Mouse (Mus musculus): ENCODE data around the gene Ctnna3. TPM values are rescaled to one million over a fixed set of nuclear protein-coding genes. Genes with fewer than 3 reads are reported as not detected.

The Ctnna3 gene
- polyA plus RNA-seq, 1 experiment from 2014 or later, result not detected

DNA sequence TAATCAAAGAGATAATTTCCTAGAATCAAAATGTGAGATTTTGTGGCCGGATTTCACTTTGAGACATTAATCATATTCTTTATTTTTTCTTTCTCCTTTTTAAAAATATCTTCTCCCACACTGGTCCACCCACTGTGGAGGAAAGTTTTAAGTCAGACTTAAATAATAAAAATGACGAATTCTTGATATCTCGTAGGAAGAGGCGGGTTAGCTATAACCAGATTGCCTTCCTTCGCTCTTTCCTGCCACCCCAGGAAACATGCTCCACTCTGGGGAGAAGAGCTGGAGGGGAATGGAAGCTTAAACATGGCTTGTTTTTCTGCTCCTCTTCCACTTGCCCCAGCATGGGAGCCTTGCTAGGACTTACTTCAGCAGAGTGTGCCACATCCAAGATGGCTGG is 169.5 kb downstream of the Ctnna3 start:
- H3K4me3 ChIP-seq (ENCODE audit: low read depth, low read length), result no peak overlapping the region
- no peak overlapping the region for H3K9ac ChIP-seq (ENCODE audit: low read length)
- no peak for DNase-seq (ENCODE audit: low spot score)
- H3K36me3 ChIP-seq (ENCODE audit: control insufficient read depth, insufficient read depth, low read length), result no peaks in the 10 kb centered on the region
- ATAC-seq (replicated peaks; ENCODE audit: low FRiP score), result no peak
- no peaks in the 10 kb centered on the region for H3K4me1 ChIP-seq (replicated peaks; ENCODE audit: control insufficient read depth, insufficient read depth, low read length)
- H3K9me3 ChIP-seq (ENCODE audit: control insufficient read depth, low read length), result no peaks in the 10 kb centered on the region; the same call in 1 of the 2 replicates
- H3K27ac ChIP-seq (ENCODE audit: low read depth, low read length), result no peak overlapping the region
- no peaks in the 10 kb centered on the region for H3K27me3 ChIP-seq (ENCODE audit: control insufficient read depth, insufficient read depth, low read length)
- no peak overlapping the region for H3K4me2 ChIP-seq (ENCODE audit: low read depth, low read length, severe bottlenecking)
- WGBS, result 92% methylated on average over 5 of the region's 5 CpGs

- WGBS, result 83% methylated on average over 2 of the region's 2 CpGs
- no peaks in the 10 kb centered on the region for H3K4me1 ChIP-seq (replicated peaks; ENCODE audit: control insufficient read depth, insufficient read depth, low read length)
These were observed 171.3 kb downstream of the Ctnna3 start for GRCm38 (mm10) chr10:63601206-63601605.

DNA sequence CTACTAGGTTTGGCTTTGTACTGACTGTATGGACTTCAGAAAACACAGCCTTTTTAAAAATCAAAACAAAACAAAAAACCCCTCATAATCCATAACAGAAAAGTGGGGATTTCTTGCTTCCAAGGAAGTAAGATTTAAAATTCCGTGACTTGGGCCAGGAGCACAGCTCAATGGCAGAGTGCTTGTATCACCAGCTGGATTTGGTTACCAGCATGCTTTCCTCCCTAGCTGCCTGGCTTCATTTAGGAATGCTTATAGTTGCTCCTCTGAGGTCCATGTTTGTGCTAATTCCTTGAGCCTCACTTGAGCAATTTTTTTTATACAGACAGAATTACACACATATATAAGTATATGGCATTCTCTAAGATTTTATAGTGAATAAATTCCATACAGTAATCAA is 198.6 kb downstream of the Ctnna3 start:
- Histone ChIP-seq H3K4me2 (ENCODE audit: low read depth, low read length, severe bottlenecking) (no peak overlapping the region), H3K27ac (ENCODE audit: low read depth, low read length) (no peak overlapping the region), H3K9ac (ENCODE audit: low read length) (no peak overlapping the region), H3K36me3 (ENCODE audit: control insufficient read depth, insufficient read depth, low read length) (no peaks in the 10 kb centered on the region), H3K27me3 (ENCODE audit: control insufficient read depth, insufficient read depth, low read length) (no peaks in the 10 kb centered on the region), H3K9me3 (ENCODE audit: control insufficient read depth, low read length) (no peaks in the 10 kb centered on the region), H3K4me3 (ENCODE audit: low read depth, low read length) (no peak overlapping the region), H3K4me1 (replicated peaks; ENCODE audit: control insufficient read depth, insufficient read depth, low read length) (no peaks in the 10 kb centered on the region)
- no peak for DNase-seq (ENCODE audit: low spot score)
- no peak for ATAC-seq (replicated peaks; ENCODE audit: low FRiP score)
- WGBS, result 66% methylated on average over 1 of the region's 1 CpGs

More at GRCm38 (mm10) chr10:63601206-63601605, 171.3 kb downstream of the Ctnna3 start:
- Histone ChIP-seq H3K9ac (ENCODE audit: low read length) (no peak overlapping the region), H3K36me3 (ENCODE audit: control insufficient read depth, insufficient read depth, low read length) (no peaks in the 10 kb centered on the region), H3K4me3 (ENCODE audit: low read depth, low read length) (no peak overlapping the region), H3K27ac (ENCODE audit: low read depth, low read length) (no peak overlapping the region), H3K27me3 (ENCODE audit: control insufficient read depth, insufficient read depth, low read length) (no peaks in the 10 kb centered on the region), H3K4me2 (ENCODE audit: low read depth, low read length, severe bottlenecking) (no peak overlapping the region), H3K9me3 (ENCODE audit: control insufficient read depth, low read length) (no peaks in the 10 kb centered on the region; the same call in 1 of the 2 replicates)
- DNase-seq (ENCODE audit: low spot score) (no peak), ATAC-seq (replicated peaks; ENCODE audit: low FRiP score) (no peak)

GRCm38 (mm10) chr10:63633915-63634314 is 204.0 kb downstream of the Ctnna3 start:
- Histone ChIP-seq H3K9me3 (ENCODE audit: control insufficient read depth, low read length) (no peaks in the 10 kb centered on the region), H3K4me1 (replicated peaks; ENCODE audit: control insufficient read depth, insufficient read depth, low read length) (no peaks in the 10 kb centered on the region), H3K27me3 (ENCODE audit: control insufficient read depth, insufficient read depth, low read length) (no peaks in the 10 kb centered on the region), H3K36me3 (ENCODE audit: control insufficient read depth, insufficient read depth, low read length) (no peaks in the 10 kb centered on the region), H3K4me3 (ENCODE audit: low read depth, low read length) (no peak overlapping the region), H3K9ac (ENCODE audit: low read length) (no peak overlapping the region), H3K4me2 (ENCODE audit: low read depth, low read length, severe bottlenecking) (no peak overlapping the region), H3K27ac (ENCODE audit: low read depth, low read length) (no peak overlapping the region)
- WGBS, result 90% methylated on average over 1 of the region's 1 CpGs
- ATAC-seq (replicated peaks; ENCODE audit: low FRiP score) (no peak), DNase-seq (ENCODE audit: low spot score) (no peak)

- WGBS, result 91% methylated on average over 5 of the region's 5 CpGs
- no peak for ATAC-seq (replicated peaks; ENCODE audit: low FRiP score)
- H3K9me3 ChIP-seq (ENCODE audit: control insufficient read depth, low read length), result no peaks in the 10 kb centered on the region
- no peak overlapping the region for H3K27ac ChIP-seq (ENCODE audit: low read depth, low read length)
- H3K4me3 ChIP-seq (ENCODE audit: low read depth, low read length), result no peak overlapping the region
- H3K36me3 ChIP-seq (ENCODE audit: control insufficient read depth, insufficient read depth, low read length), result no peaks in the 10 kb centered on the region
- H3K4me1 ChIP-seq (replicated peaks; ENCODE audit: control insufficient read depth, insufficient read depth, low read length), result no peaks in the 10 kb centered on the region
- no peak for DNase-seq (ENCODE audit: low spot score)
- no peak overlapping the region for H3K9ac ChIP-seq (ENCODE audit: low read length)
- H3K4me2 ChIP-seq (ENCODE audit: low read depth, low read length, severe bottlenecking), result no peak overlapping the region
- no peaks in the 10 kb centered on the region for H3K27me3 ChIP-seq (ENCODE audit: control insufficient read depth, insufficient read depth, low read length)
These were observed 208.1 kb downstream of the Ctnna3 start for GRCm38 (mm10) chr10:63637987-63638386.

GRCm38 (mm10) chr10:63647300-63647699 is 217.4 kb downstream of the Ctnna3 start:
- no peak for DNase-seq (ENCODE audit: low spot score)
- Histone ChIP-seq H3K4me2 (ENCODE audit: low read depth, low read length, severe bottlenecking) (no peak overlapping the region), H3K9ac (ENCODE audit: low read length) (no peak overlapping the region), H3K4me3 (ENCODE audit: low read depth, low read length) (no peak overlapping the region), H3K36me3 (ENCODE audit: control insufficient read depth, insufficient read depth, low read length) (no peaks in the 10 kb centered on the region), H3K27ac (ENCODE audit: low read depth, low read length) (no peak overlapping the region), H3K27me3 (ENCODE audit: control insufficient read depth, insufficient read depth, low read length) (no peaks in the 10 kb centered on the region), H3K9me3 (ENCODE audit: control insufficient read depth, low read length) (no peaks in the 10 kb centered on the region), H3K4me1 (replicated peaks; ENCODE audit: control insufficient read depth, insufficient read depth, low read length) (no peaks in the 10 kb centered on the region)
- no peak for ATAC-seq (replicated peaks; ENCODE audit: low FRiP score)
- WGBS, result 25% methylated on average over 3 of the region's 3 CpGs

DNA sequence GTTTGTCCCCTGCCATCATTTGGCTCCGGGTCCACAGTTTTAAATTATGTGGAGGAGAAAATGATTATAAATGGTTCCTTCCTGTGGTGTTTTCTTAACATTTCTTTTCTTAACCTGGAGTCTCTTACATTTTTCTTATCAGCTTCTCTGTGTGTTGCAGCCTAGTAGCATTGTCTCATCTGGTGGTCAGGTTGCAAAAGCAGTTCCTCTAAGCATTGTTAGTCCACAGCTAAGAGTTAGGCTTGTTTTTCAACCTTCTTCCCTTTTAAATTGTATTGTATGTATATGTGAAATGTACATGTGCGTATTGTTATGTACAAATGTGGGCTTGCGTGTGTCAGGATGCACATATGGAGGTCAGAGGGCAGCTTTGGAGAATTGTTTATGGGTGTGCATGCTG is 220.4 kb downstream of the Ctnna3 start:
- Histone ChIP-seq H3K9me3 (ENCODE audit: control insufficient read depth, low read length) (no peaks in the 10 kb centered on the region), H3K27me3 (ENCODE audit: control insufficient read depth, insufficient read depth, low read length) (no peaks in the 10 kb centered on the region), H3K9ac (ENCODE audit: low read length) (no peak overlapping the region), H3K36me3 (ENCODE audit: control insufficient read depth, insufficient read depth, low read length) (no peaks in the 10 kb centered on the region), H3K27ac (ENCODE audit: low read depth, low read length) (no peak overlapping the region), H3K4me2 (ENCODE audit: low read depth, low read length, severe bottlenecking) (no peak overlapping the region), H3K4me3 (ENCODE audit: low read depth, low read length) (no peak overlapping the region), H3K4me1 (replicated peaks; ENCODE audit: control insufficient read depth, insufficient read depth, low read length) (no peaks in the 10 kb centered on the region)
- DNase-seq (ENCODE audit: low spot score) (no peak), ATAC-seq (replicated peaks; ENCODE audit: low FRiP score) (no peak)
- WGBS, result 83% methylated on average over 3 of the region's 3 CpGs

DNA sequence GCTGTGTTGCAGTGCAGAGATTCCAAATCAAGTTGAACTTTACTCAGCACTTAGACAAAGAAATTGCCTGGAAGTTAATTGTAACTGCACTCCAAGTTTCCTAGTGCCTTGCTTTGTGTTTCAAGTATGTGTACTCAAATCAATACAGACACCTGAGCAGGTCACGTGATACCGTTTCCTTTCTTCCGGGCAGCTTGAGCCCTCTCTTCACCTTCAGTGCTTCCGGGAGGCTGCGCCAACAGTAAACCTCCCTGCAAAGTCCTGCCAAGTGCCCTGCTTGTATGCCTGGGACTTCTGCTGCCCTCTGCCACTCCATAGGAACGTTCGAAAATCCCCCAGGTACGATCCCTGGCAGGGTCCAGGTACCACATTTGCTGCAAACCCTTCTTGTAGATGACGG is 223.0 kb downstream of the Ctnna3 start:
- DNase-seq (ENCODE audit: low spot score) (no peak), ATAC-seq (replicated peaks; ENCODE audit: low FRiP score) (no peak)
- no peaks in the 10 kb centered on the region for H3K36me3 ChIP-seq (ENCODE audit: control insufficient read depth, insufficient read depth, low read length)
- H3K4me1 ChIP-seq (replicated peaks; ENCODE audit: control insufficient read depth, insufficient read depth, low read length), result no peaks in the 10 kb centered on the region
- no peaks in the 10 kb centered on the region for H3K27me3 ChIP-seq (ENCODE audit: control insufficient read depth, insufficient read depth, low read length)
- H3K9me3 ChIP-seq (ENCODE audit: control insufficient read depth, low read length), result no peaks in the 10 kb centered on the region
- no peak overlapping the region for H3K9ac ChIP-seq (ENCODE audit: low read length)
- no peak overlapping the region for H3K4me2 ChIP-seq (ENCODE audit: low read depth, low read length, severe bottlenecking)
- WGBS, result 83% methylated on average over 9 of the region's 9 CpGs
- no peak overlapping the region for H3K27ac ChIP-seq (ENCODE audit: low read depth, low read length)
- H3K4me3 ChIP-seq (ENCODE audit: low read depth, low read length), result no peak overlapping the region

- H3K4me2 ChIP-seq (ENCODE audit: low read depth, low read length, severe bottlenecking), result no peak overlapping the region
- H3K27ac ChIP-seq (ENCODE audit: low read depth, low read length), result no peak overlapping the region
- H3K4me3 ChIP-seq (ENCODE audit: low read depth, low read length), result no peak overlapping the region
- H3K36me3 ChIP-seq (ENCODE audit: control insufficient read depth, insufficient read depth, low read length), result no peaks in the 10 kb centered on the region
- ATAC-seq (replicated peaks; ENCODE audit: low FRiP score) (no peak), DNase-seq (ENCODE audit: low spot score) (no peak)
- H3K27me3 ChIP-seq (ENCODE audit: control insufficient read depth, insufficient read depth, low read length), result no peaks in the 10 kb centered on the region
- 94% methylated on average over 3 of the region's 3 CpGs for WGBS
- H3K4me1 ChIP-seq (replicated peaks; ENCODE audit: control insufficient read depth, insufficient read depth, low read length), result no peaks in the 10 kb centered on the region
- no peak overlapping the region for H3K9ac ChIP-seq (ENCODE audit: low read length)
- H3K9me3 ChIP-seq (ENCODE audit: control insufficient read depth, low read length), result no peaks in the 10 kb centered on the region
These were observed 223.7 kb downstream of the Ctnna3 start for GRCm38 (mm10) chr10:63653571-63653970.

All from forebrain, embryonic 11.5 days (tissue).